Mouse (Mus musculus) central nervous system, embryonic 14 days (tissue): ENCODE measurements around the gene Tnk2. TPM values are rescaled to one million over a fixed set of nuclear protein-coding genes. Genes with fewer than 3 reads are reported as not detected.

ENCODE experiments used
- polyA plus RNA-seq: library from polyadenylated mRNA; depleted of rRNA; stranded (reverse); fragments of >200 nt; gene quantifications from 2 replicates; pipeline ENCODE4 v1.2.3, GENCODE M21; 2012; rRNA removed

Tnk2 gene
- 99.3 and 105 TPM in 2 replicates for polyA plus RNA-seq

DNA sequence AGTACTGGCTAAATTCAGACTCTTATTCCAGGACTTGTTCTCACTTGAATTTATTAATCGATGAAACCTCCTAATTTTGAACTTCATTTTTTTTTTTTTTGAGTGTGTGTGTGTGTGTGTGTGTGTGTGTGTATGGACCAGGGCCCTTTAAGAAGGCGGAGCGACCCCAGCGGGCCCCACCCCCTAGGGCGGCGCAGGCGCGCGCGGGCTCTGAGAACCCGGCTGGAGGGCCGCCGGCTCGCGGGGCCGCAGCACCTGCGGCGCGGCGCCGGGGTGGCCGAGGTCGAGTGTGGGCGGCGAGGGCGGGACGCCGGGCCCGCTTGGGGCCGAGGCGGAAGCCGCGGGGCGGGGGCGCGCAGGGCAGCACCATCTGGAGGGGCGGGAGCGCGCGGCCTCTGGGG is at the start of gene Tnk2:
Tnk2 (plus strand) TSS at position 214 of the 401 bp plus-strand sequence.

DNA sequence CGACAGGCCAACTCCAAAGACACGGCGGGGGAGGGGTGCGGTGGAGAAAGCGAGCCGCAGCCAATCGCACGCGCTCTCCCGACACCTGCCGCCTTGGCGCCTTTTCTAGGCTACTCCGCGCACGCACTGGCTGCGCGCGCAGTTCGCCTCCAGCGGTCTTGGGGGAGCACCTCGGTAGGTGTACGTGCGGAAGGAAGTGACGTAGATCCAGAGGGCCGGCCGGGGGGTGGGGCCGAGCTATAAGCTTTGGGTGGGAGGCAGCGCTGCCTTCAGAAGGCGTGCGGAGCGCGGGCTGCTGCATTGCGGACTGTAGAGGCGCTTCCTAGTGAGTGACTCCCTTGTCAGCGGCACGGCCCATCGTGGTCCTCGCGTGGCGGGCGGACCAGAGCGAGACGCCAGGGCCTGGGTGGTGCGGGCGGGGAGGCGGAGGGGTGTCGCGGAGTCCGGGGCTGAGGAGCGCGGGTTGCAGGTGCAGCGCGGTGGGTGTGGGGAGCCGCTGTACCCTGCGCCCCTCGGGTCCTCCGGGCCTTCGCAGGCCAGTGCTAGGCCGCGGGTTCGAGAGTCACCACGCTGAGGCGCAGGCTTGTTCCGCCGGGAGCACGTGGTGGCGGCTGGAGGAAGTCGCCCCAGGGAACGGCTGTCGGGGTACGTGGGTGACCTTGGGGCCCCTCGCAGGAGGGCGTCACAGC is 34.8 kb upstream of the Tnk2 start, which contains the start of gene Tfrc:
Tfrc (plus strand) TSS at position 209 of the 689 bp plus-strand sequence.

Other genes with a start within 250 kb of the Tnk2 start
- gene Tm4sf19, start 243.4 kb upstream of the Tnk2 start, polyA plus RNA-seq: 0.06 and 0.09 TPM in 2 replicates
- 21.1 and 23.7 TPM in 2 replicates for gene Tctex1d2, start 224.2 kb upstream of the Tnk2 start, polyA plus RNA-seq
- 29.9 and 30.6 TPM in 2 replicates for gene Pcyt1a, start 213.0 kb upstream of the Tnk2 start, polyA plus RNA-seq
- 0.06 and 0.09 TPM in 2 replicates for gene Slc51a, start 156.0 kb upstream of the Tnk2 start, polyA plus RNA-seq
- 0.11 TPM in 1 of 2 replicates, not detected in the other for gene Zdhhc19, start 147.6 kb upstream of the Tnk2 start, polyA plus RNA-seq
- 55.0 and 59.8 TPM in 2 replicates for gene Tfrc, start 35.0 kb upstream of the Tnk2 start, polyA plus RNA-seq
- 0.06 and 0.14 TPM in 2 replicates for gene Muc4, start 92.0 kb downstream of the Tnk2 start, polyA plus RNA-seq
- 0.02 and 0.10 TPM in 2 replicates for gene Muc20, start 153.6 kb downstream of the Tnk2 start, polyA plus RNA-seq
- gene Smbd1, start 166.6 kb downstream of the Tnk2 start, polyA plus RNA-seq: not detected in 2 replicates
- gene Fyttd1, start 233.6 kb downstream of the Tnk2 start, polyA plus RNA-seq: 51.2 and 58.7 TPM in 2 replicates
- 47.5 and 47.7 TPM in 2 replicates for gene Rubcn, start 233.9 kb downstream of the Tnk2 start, polyA plus RNA-seq